Mouse (Mus musculus) lung, postnatal 25 days (tissue): ENCODE measurements at regions not wholly inside any gene's neighbourhood (a gene's known extent, or its start where the extent isn't known, plus 50 kb on each side); places are given as distances from the start of the nearest gene placed in this dataset.
A peak's percentile ranks its signal among the peaks of the same experiment; 100 is the strongest.

Experiments used
- DNase-seq: peaks from one replicate; pipeline ENCODE4 v3.0.0; 2022; ENCODE audit warnings: low spot score

GRCm38 (mm10) chrX:143462632-143463031, 55.8 kb upstream of the Pak3 start:
- DNase-seq = no peak

DNA sequence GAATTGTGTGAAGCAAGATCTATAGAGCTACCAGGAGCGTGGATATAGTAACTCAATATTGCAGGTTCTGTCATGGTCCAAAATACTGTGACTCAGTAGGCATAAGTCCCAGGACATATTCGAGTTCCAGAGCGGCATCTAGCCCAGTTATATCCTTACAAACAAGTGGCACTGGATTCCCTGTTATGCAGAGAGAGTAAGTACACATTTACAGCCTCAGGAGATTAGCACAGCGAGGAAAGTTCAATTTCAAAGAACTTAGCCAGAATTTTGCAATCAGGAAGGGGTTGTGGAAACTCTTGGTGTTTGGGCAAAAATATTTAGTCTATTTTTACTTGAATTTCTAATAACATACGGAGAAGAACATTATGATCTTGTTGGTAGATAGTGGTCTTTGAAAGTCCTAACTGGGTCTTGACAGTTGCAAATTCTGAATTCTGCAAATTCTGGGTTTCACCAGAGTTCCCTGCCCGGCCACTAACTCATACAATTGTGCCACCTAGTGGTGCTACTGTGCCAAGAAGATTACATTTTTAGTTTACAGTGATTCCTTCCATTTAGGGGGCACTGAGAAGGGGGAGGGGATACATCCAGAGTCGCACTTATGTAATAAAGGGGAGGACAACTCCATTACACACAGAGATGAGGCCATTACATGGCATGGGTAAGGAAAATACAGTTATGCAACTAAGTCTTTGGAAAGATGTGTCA, 54.7 kb upstream of the Chrdl1 start:
- DNase-seq = no peak

DNA sequence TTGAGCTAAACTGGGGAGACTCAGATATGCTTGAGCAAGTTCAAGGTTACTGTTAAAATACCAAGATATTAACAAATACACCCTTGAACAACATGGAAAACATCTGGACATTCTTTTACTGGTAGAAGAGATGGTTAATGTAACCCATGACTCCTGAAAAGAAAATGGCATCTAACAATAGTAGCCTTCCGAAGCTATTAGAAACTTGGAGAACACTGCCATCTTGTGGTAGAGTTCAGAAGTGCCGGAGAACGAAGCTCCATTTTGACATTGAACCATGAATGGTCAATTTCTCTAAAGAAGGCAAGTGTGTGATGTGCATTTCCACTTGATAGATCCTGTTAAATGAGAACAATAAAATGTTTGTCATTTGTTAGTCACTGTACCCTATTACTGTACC, 50.5 kb upstream of the Chrdl1 start:
- peak; percentile 30 for DNase-seq
